Mouse (Mus musculus): Measurements from ENCODE around the gene Tradd.
A peak's percentile ranks its signal among the peaks of the same experiment; 100 is the strongest.

Gene Tradd

DNA sequence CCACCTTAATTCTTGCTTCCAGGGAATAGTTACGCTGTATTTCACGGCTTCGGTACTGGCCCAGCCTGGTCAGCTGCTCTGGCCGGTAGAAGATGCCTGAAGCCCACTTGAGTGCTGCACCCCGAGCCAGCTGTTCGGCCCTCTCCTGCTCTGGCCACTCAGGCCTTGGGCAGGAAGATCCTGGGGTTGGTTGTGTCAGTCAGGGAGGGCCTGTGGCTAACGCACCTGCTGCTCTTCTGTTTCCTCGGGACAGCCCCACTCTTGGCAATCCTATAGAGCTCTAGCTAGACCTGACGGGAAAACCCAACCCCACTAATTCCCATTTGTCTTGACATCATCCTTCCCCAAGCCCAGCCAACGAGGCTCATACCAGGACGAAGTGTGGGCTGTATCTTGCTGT lies 30.8 kb upstream of the Tradd start:
- DNase-seq: no peak

DNA sequence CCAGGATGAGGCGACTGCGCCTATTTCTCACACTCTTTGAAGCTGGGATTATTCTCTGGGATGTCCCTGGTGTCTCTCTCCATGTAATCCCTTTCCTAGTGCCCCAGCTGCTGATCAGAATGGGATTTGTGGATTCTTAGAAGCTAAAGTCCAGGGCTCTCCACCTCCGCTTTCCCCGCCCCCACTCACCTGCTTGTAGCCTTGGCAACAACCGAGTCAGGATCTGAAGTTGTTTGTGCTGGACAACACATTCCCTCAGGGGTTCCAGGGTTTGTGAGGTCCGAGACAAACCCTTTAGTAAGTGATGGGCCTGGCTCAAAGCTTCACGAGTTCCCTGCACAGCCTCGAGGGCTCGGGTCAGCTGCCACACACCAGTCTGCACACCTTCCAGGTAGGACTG lies 30.4 kb upstream of the Tradd start:
- no peak for DNase-seq

DNA sequence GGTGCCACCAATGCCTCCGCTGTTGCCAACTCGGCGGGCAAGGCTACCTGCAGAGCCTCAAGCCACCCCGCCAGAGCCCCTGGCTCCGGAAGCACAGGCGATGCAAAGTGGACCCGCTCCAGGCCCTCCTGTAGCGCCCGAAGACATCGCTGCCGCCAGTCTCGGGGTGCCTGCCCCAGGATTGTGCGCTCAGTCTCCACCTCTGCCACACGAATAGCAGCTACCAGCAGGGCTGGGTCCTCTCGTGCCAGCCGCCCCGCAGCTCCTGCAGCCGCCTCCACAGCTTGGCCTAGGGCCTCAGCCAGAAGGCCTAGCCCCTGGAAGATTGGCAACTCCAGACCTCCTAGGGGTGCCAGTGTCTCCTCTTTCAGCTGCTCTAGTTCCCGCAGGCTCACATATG lies 29.0 kb upstream of the Tradd start:
- peak; percentile 6 for DNase-seq

GRCm38 (mm10) chr8:105292471-105292870 lies 28.1 kb upstream of the Tradd start:
- no peak for DNase-seq

- DNase-seq: peak; percentile 4
Measured at GRCm38 (mm10) chr8:105291802-105292201, 27.4 kb upstream of the Tradd start.

DNA sequence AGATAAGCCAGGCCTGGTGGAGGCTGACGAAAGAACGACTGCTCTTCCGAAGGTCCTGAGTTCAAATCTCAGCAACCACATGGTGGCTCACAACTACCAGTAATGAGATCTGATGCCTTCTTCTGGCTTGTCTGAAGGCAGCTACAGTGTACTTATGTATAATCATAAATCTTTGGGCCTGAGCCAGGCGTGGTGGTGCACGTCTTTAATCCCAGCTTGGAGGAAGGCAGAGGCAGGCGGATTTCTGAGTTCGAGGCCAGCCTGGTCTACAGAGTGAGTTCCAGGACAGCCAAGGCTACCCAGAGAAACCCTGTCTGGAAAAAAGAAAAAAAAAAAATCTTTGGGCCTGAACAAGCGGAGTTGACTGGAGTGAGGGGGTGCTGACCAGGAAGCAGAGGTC lies 27.0 kb upstream of the Tradd start:
- DNase-seq: peak; percentile 12

GRCm38 (mm10) chr8:105290554-105291314 lies 26.3 kb upstream of the Tradd start:
- DNase-seq: peak; percentile 80

- DNase-seq: peak; percentile 27
Measured at GRCm38 (mm10) chr8:105289805-105290460, 25.5 kb upstream of the Tradd start, which contains the start of gene 4931428F04Rik. Gene 4931428F04Rik, minus strand, starts transcription at chr8:105289864.

DNA sequence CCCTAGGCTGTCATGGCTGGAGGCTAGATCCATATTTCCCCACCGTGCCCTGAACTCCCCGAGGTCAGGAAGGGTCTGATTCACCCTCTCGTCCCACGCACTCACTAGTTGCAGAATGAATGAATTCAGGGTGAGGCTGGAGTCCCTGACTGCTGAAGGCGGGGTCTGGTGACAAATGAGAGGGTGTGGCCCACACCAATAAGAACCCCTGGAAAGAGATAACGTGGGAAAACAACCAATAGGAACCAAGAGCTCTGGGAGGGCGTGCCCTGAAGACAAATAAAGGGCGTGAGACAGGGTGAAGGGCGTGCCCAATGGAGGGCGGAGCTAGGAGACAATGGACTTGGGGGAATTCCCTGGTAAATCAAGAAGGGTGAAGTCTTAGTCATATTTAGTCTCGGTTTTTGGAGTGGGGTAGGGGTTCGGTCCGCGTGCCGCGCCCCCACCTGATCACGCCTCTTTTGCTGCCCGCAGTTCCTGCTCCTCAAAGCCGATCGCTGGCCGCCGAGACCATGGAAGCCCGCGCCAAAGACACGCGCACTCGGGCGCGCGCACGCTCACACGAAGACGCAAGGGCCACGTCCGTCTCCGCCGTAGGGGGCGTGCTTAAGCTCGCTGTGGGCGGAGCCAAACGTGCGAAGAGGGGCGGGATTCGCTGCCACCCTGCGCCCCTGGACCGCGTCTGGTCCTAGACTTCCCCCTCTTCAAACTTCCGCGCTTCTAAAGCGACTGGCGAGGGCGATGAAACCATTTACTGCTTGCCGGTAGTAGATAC lies 24.7 kb upstream of the Tradd start:
- peak; percentile 85 for DNase-seq

- DNase-seq: no peak
Measured at GRCm38 (mm10) chr8:105288231-105288630, 23.8 kb upstream of the Tradd start.

GRCm38 (mm10) chr8:105286907-105287306 lies 22.5 kb upstream of the Tradd start:
- no peak for DNase-seq

DNA sequence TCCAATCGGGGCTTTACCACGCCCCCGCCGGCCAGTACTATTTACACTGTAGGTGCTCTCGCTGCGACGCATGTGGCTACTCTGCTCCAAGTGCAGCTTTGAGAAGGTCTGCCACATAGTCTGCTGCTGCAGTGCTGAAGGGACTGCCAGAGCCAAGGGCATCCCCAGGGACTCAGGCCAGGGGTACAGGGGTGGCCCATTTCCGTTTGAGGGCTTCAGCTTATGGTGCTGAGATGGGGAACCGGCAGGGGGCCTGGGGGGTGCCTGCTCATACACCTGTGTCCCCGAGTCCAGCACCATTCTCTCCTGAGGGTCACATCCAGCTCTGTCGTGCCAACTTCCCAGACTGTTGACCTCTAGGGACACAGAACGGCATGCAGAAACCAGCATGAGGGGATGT lies 21.1 kb upstream of the Tradd start:
- no peak for DNase-seq

DNA sequence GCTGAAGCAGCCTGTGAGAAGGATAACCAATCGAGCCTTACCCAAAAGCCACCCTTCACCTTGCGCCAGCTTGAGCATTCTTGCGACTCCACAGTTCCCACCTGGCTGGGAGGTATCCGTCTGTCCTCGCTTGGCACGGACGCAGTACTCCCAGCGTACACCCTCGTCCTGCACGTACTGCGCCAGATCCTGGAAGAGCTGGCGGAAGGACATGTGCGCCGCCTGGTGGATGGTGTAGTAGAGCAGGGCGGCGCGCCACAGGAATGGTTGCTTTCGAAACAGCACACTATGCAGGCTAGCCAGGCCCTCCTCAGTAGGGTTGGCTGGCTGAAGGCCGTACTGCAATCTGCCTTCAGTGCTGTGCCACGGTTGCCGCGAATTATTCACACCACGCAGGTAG lies 18.7 kb upstream of the Tradd start:
- peak; percentile 30 for DNase-seq

- DNase-seq: no peak
Measured at GRCm38 (mm10) chr8:105282239-105282638, 17.8 kb upstream of the Tradd start.

DNA sequence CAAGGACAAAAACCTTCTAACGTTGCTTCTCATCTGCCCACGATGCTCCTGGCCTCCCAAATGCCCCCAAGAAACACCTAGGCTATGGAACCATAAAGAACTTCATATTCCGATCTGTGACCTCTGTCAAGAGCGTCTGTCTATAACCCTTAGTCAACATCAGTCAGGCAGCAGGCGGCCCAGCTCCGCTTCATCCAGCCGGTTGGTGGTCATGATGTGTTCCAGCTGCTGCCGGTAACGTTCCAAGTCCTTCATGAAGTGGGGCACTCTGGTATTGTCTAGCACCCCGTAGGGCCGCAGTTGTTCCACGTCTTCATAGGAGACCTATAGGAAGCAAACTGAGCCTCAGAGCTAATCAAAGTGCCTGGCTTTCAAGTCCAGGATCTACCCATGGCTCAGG lies 17.4 kb upstream of the Tradd start:
- no peak for DNase-seq

DNA sequence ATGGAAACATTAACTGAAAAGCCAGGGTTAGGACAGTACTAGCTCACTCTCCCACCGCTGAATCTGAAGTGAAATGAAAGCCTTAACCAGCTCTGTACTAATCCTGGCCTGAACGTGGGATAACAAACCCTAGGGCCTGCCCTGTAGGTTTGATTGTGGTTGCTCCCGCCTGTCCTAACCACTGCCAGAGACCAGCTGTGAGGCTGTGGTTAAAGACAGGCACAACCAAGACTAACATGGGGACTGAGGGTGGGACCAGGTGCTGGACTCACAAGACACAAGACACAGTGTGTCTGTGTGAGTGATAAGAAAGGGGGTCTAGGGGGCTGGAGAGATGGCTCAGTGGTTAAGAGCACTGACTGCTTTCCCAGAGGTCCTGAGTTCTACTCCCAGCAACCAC lies 16.2 kb upstream of the Tradd start:
- DNase-seq: no peak

- DNase-seq: peak; percentile 94
Measured at GRCm38 (mm10) chr8:105278911-105279334, 14.5 kb upstream of the Tradd start.

GRCm38 (mm10) chr8:105276292-105277120 lies 12.1 kb upstream of the Tradd start:
- peak; percentile 23 for DNase-seq

GRCm38 (mm10) chr8:105275840-105276239 lies 11.4 kb upstream of the Tradd start, which contains the start of gene Nol3:
Gene Nol3, plus strand, starts transcription at chr8:105276140.
- DNase-seq: no peak

DNA sequence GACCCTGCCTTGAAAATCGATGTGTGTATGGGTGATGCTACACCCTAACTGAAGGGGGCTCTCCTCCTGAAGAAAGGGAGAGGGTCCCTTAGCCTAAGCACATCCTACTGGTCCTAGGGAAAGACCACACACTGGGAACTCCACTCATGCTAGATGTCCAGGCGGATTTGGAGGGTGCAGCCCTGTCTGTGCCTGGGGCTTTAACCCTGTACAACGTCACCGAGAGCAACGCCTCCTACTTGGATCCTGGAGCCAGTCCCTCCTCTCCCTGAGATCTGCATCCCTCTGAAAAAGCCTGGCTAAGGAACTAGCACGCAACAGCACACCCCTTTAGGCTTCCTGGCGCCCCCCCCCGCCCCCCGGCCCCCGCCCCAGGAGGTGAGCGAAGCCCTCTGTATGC lies 11.0 kb upstream of the Tradd start:
- peak; percentile 10 for DNase-seq

GRCm38 (mm10) chr8:105270916-105271186 lies 6.4 kb upstream of the Tradd start:
- no peak for DNase-seq

DNA sequence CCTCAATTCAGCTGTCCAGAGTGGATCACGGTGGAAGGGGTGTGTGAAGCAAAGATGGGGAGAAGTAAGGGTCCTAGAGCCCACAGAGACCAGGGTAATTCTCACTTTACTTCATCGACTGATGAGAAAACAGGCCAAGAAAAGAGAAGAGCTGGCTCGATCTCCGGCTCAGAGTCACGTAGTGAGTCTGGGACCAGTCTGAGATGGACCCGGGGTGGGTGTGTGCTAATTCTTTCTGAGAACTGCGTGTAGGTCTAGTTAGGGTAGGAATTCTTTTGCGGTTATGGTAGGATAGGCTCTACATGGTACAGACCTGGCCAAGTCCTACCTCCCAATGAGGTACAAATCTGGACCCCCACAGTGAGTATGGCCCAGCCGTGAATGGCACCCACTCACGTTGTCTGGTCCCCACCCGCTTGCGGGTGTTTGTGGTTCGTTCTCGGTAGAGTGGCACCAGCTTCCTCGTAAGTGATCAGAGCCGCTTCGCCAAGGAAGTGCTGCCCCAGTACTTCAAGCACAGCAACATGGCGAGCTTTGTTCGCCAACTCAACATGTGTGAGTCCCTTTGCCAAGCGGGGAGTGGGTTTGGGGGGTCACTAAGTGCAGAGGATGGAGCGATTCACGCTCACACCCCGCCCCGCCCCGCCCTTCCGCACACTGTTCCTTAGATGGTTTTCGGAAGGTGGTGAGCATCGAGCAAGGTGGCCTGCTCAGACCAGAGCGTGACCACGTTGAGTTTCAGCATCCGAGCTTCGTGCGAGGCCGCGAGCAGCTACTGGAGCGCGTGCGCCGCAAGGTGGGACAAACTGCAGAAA lies 5.9 kb upstream of the Tradd start:
- no peak for DNase-seq

Measured in kidney, adult 11 months (tissue).